Mouse (Mus musculus): ENCODE data around the gene Vps13d. TPM values are rescaled to one million over a fixed set of nuclear protein-coding genes. Genes with fewer than 3 reads are reported as not detected.

The Vps13d gene
- polyA plus RNA-seq, 1 experiment from 2014 or later = 8.5 TPM

- no peak overlapping the region for H3K9ac ChIP-seq
- peaks cover 8% of the 10 kb centered on the region; the same call in 1 of the 2 replicates for H3K4me1 ChIP-seq (ENCODE audit: insufficient read depth)
- ATAC-seq (ENCODE audit: insufficient read depth) (no peak), DNase-seq (no peak)
- H3K27me3 ChIP-seq (ENCODE audit: insufficient read depth, low read length) = no peaks in the 10 kb centered on the region
- no peak for TF ChIP-seq CTCF (IDR thresholded peaks at IDR 0.05; ENCODE audit: low read depth)
- H3K36me3 ChIP-seq (ENCODE audit: insufficient read depth) = no peaks in the 10 kb centered on the region
- H3K9me3 ChIP-seq (ENCODE audit: low read depth, low read length) = no peaks in the 10 kb centered on the region
- H3K27ac ChIP-seq (ENCODE audit: low read depth) = no peak overlapping the region
- no peak overlapping the region for H3K4me2 ChIP-seq
- 54% methylated on average over 3 of the region's 3 CpGs for WGBS
- no peak overlapping the region for H3K4me3 ChIP-seq (ENCODE audit: low read depth, low read length)
Observed at GRCm38 (mm10) chr4:145201424-145201823, 6.6 kb upstream of the Vps13d start.

DNA sequence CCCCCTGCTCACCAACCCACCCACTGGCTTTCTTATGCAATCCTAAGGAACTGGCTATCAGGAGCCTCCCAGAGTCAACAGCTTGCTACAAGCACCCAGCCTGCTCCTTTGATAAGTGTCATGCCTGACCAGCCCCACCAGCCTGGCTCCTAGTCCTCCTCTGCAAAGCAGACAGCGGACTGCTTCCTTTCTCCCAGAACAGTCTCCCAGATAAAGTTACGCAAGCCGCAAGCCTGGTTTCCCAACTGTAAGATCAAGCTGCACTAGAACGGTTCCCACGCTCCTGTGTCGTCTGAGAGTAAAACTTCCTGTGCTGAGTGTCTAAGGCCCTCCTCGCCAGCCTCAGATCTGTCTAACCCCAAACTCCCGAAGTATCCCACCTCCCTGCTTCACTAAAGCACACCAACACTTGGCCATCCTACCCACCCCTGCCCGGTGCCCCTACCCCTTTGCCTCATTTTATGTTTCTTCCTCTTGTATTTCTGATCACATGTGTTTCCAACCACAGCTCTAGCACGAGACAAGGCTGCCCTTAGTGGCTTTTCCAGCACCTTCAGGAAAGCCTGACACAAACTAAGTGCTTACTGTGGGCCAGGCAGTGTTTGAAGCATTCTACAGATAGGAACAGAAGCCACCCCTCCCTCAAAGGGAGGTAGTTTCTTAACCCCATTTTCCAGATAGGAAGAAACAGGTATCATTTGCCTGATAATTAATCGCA lies 5.3 kb upstream of the Vps13d start:
- Histone ChIP-seq H3K4me3 (ENCODE audit: low read depth, low read length) (no peak overlapping the region), H3K36me3 (ENCODE audit: insufficient read depth) (no peaks in the 10 kb centered on the region), H3K4me1 (ENCODE audit: insufficient read depth) (peaks cover 8% of the 10 kb centered on the region; the same call in 1 of the 2 replicates), H3K9ac (no peak overlapping the region), H3K27me3 (ENCODE audit: insufficient read depth, low read length) (no peaks in the 10 kb centered on the region), H3K27ac (ENCODE audit: low read depth) (peak overlapping the region; percentile 30), H3K4me2 (no peak overlapping the region), H3K9me3 (ENCODE audit: low read depth, low read length) (no peaks in the 10 kb centered on the region)
- 14% methylated on average over 11 of the region's 11 CpGs for WGBS
- DNase-seq = peak; percentile 76
- ATAC-seq (ENCODE audit: insufficient read depth) = peak; percentile 66; the same call in 1 of the 2 replicates
- no peak for TF ChIP-seq CTCF (IDR thresholded peaks at IDR 0.05; ENCODE audit: low read depth)

DNA sequence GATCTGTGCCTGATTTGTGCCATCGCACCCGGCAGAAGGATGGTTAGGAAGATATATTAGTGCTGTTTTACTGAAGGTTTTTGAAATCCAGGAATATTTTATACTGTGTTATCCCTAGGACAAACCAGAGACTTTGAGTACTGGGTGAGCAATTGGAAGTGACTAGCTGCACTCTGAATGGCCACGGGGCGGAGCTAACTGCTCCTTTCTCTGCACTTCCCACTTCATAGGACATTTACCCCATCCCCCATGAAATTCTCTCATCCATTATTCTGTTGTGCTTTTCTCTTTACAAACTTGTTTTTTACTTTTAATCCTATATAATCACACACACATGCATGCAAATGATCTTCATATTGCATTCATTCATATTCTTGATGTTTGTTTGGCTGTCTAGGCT lies 1.8 kb upstream of the Vps13d start:
- DNase-seq = no peak
- WGBS = 81% methylated on average over 4 of the region's 4 CpGs

GRCm38 (mm10) chr4:145195172-145195571 lies 367 bp upstream of the Vps13d start:
- WGBS = 19% methylated on average over 5 of the region's 5 CpGs
- DNase-seq = no peak
- Histone ChIP-seq H3K4me1 (ENCODE audit: insufficient read depth) (peaks cover 7% of the 10 kb centered on the region), H3K27ac (ENCODE audit: low read depth) (no peak overlapping the region), H3K27me3 (ENCODE audit: insufficient read depth, low read length) (no peaks in the 10 kb centered on the region), H3K4me3 (ENCODE audit: low read depth, low read length) (peak overlapping the region; percentile 93), H3K9me3 (ENCODE audit: low read depth, low read length) (no peaks in the 10 kb centered on the region), H3K4me2 (0 out of 2 replicates have a peak overlapping the region, but pooled peaks have one; percentile 23), H3K36me3 (ENCODE audit: insufficient read depth) (0 out of 2 replicates have a peak, but pooled peaks cover 2% of the 10 kb centered on the region), H3K9ac (no peak overlapping the region)
- no peak for ATAC-seq (ENCODE audit: insufficient read depth)
- TF ChIP-seq CTCF (IDR thresholded peaks at IDR 0.05; ENCODE audit: low read depth) = no peak

More for the DNA sequence above, 1.8 kb upstream of the Vps13d start:
- no peak for ATAC-seq (ENCODE audit: insufficient read depth)
- Histone ChIP-seq H3K4me3 (ENCODE audit: low read depth, low read length) (no peak overlapping the region), H3K27me3 (ENCODE audit: insufficient read depth, low read length) (no peaks in the 10 kb centered on the region), H3K9me3 (ENCODE audit: low read depth, low read length) (no peaks in the 10 kb centered on the region), H3K4me1 (ENCODE audit: insufficient read depth) (peaks cover 14% of the 10 kb centered on the region), H3K36me3 (ENCODE audit: insufficient read depth) (no peaks in the 10 kb centered on the region), H3K9ac (no peak overlapping the region), H3K4me2 (no peak overlapping the region), H3K27ac (ENCODE audit: low read depth) (no peak overlapping the region)
- no peak for TF ChIP-seq CTCF (IDR thresholded peaks at IDR 0.05; ENCODE audit: low read depth)

DNA sequence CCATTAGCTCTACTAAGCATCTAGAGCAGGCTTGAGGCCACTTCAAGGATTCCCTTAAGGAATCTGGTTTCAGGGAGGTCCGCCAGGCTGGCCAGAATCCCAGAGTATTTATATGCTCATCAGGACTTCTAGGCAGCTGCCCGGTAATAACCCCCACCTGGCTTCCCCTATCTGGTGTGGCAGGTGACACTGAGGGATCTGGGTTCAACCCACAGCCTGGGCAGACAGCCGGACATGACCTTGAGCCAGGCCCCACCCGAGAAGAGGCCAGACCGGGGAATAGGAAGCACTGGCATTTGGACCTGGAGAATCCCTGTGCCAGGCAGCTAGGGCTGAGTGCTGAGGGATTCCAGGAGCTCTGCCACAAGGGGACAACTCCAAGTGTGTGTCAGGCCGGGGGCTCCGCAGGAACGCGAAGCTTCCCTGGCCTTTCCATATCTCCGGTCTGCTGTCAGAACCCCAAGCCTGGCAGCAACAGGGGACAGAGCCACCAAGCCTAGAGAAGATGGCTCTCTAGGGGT lies 754 bp downstream of the Vps13d start:
- no peak for TF ChIP-seq CTCF (IDR thresholded peaks at IDR 0.05; ENCODE audit: low read depth)
- DNase-seq (peak; percentile 78), ATAC-seq (ENCODE audit: insufficient read depth) (peak; percentile 38)
- H3K27ac ChIP-seq (ENCODE audit: low read depth) = peak overlapping the region; percentile 73
- H3K36me3 ChIP-seq (ENCODE audit: insufficient read depth) = peaks cover 13% of the 10 kb centered on the region; the same call in 1 of the 2 replicates
- peaks cover 5% of the 10 kb centered on the region for H3K4me1 ChIP-seq (ENCODE audit: insufficient read depth)
- under 1% methylated on average over 10 of the region's 10 CpGs for WGBS
- H3K4me2 ChIP-seq = peak overlapping the region; percentile 97
- H3K9me3 ChIP-seq (ENCODE audit: low read depth, low read length) = no peaks in the 10 kb centered on the region
- H3K27me3 ChIP-seq (ENCODE audit: insufficient read depth, low read length) = no peaks in the 10 kb centered on the region
- peak overlapping the region; percentile 85 for H3K9ac ChIP-seq
- H3K4me3 ChIP-seq (ENCODE audit: low read depth, low read length) = peak overlapping the region; percentile 93

DNA sequence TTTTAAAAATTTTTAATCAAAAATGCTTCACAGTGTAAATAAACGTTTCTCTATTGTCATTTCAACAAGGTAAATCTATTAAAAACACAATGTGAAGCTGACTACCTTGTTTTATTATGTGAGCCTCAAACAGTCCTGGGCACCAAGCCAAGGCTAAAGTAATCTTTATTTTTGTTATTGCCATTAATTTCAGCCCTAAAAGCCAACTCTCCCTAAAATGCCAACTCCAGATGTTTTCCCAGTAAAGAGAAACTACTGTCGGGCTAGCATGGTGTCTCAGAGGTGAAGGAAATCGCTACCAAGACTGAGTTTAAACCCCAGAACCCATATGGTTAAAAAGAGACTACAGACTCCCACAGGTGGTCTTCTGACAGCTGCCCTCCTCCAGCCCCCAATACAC lies 1.4 kb downstream of the Vps13d start:
- Histone ChIP-seq H3K9ac (peak overlapping the region; percentile 85), H3K27me3 (ENCODE audit: insufficient read depth, low read length) (no peaks in the 10 kb centered on the region), H3K4me3 (ENCODE audit: low read depth, low read length) (peak overlapping the region; percentile 93), H3K36me3 (ENCODE audit: insufficient read depth) (peaks cover 14% of the 10 kb centered on the region; the same call in 1 of the 2 replicates), H3K27ac (ENCODE audit: low read depth) (0 out of 2 replicates have a peak overlapping the region, but pooled peaks have one; percentile 73), H3K9me3 (ENCODE audit: low read depth, low read length) (no peaks in the 10 kb centered on the region), H3K4me1 (ENCODE audit: insufficient read depth) (peaks cover 5% of the 10 kb centered on the region), H3K4me2 (peak overlapping the region; percentile 97)
- ATAC-seq (ENCODE audit: insufficient read depth) (no peak), DNase-seq (no peak)
- 15% methylated on average over 3 of the region's 3 CpGs for WGBS
- TF ChIP-seq CTCF (IDR thresholded peaks at IDR 0.05; ENCODE audit: low read depth) = no peak

DNA sequence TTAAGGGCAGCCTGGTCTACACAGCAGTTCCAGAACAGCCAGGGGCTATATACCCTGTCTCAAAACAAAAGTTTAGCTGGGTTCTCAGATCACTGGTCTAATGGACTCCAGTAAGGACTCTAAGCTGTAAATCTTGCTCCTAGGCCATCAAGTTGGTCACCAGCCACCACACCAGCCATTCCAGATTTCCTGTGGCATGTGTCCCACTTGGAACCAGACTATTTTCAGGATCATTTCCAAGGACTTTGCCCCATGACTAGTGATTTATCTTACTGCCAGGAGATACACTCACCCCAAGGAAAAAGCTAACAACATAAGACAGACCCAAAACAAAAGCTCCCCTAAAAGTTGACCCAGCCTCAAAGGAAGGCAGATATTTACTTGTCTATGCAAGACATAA lies 2.1 kb downstream of the Vps13d start:
- no peak overlapping the region for H3K27ac ChIP-seq (ENCODE audit: low read depth)
- no peak for ATAC-seq (ENCODE audit: insufficient read depth)
- peaks cover 5% of the 10 kb centered on the region for H3K4me1 ChIP-seq (ENCODE audit: insufficient read depth)
- no peaks in the 10 kb centered on the region for H3K9me3 ChIP-seq (ENCODE audit: low read depth, low read length)
- no peak for DNase-seq
- H3K9ac ChIP-seq = peak overlapping the region; percentile 85; the same call in 1 of the 2 replicates
- no peak for TF ChIP-seq CTCF (IDR thresholded peaks at IDR 0.05; ENCODE audit: low read depth)
- H3K27me3 ChIP-seq (ENCODE audit: insufficient read depth, low read length) = no peaks in the 10 kb centered on the region
- H3K4me2 ChIP-seq = no peak overlapping the region
- peaks cover 14% of the 10 kb centered on the region; the same call in 1 of the 2 replicates for H3K36me3 ChIP-seq (ENCODE audit: insufficient read depth)
- no peak overlapping the region for H3K4me3 ChIP-seq (ENCODE audit: low read depth, low read length)
